Mouse (Mus musculus) v-Abl transformed pro-B cells (cell line): ENCODE results near the gene Ccdc173.

Experiments used
- in situ Hi-C, 2 experiments: fragments of 400-800 bp; cut with MboI; formaldehyde crosslinking; loops; one replicate each; pipeline ENCODE4 v1.15.1; 2025; ENCODE audit not compliant: unreplicated experiment in 2 of 2

Ccdc173 gene

GRCm38 (mm10) chr2:69802911-69803312 is 13.5 kb upstream of the Ccdc173 start:
- in situ Hi-C loops, result no loop called here

GRCm38 (mm10) chr2:69790722-69791121 is 1.3 kb upstream of the Ccdc173 start:
- in situ Hi-C loops, result loop anchor here in 1 of 2 experiments (5.0 kb wide), 1 partner anchor 153 kb away; no protein-coding TSS in a partner anchor

- in situ Hi-C loops, result loop anchor here in 1 of 2 experiments (5.0 kb wide), 1 partner anchor 153 kb away; no protein-coding TSS in a partner anchor
Measured at GRCm38 (mm10) chr2:69790285-69790684, 910 bp upstream of the Ccdc173 start.

- in situ Hi-C loops, result no loop called here
Measured at GRCm38 (mm10) chr2:69788974-69789373, 401 bp downstream of the Ccdc173 start.

GRCm38 (mm10) chr2:69778836-69779177 is 10.6 kb downstream of the Ccdc173 start:
- in situ Hi-C loops, result loop anchor here in 1 of 2 experiments (10.0 kb wide), 1 partner anchor 144 kb away; no protein-coding TSS in a partner anchor

- in situ Hi-C loops, result loop anchor here in 1 of 2 experiments (10.0 kb wide), 1 partner anchor 143 kb away; no protein-coding TSS in a partner anchor
Measured at GRCm38 (mm10) chr2:69777985-69778835, 11.2 kb downstream of the Ccdc173 start.

GRCm38 (mm10) chr2:69773331-69773730 is 16.0 kb downstream of the Ccdc173 start:
- in situ Hi-C loops, result loop anchor here in 1 of 2 experiments (10.0 kb wide), 1 partner anchor 139 kb away; no protein-coding TSS in a partner anchor

- in situ Hi-C loops, result no loop called here
Measured at GRCm38 (mm10) chr2:69764716-69765115, 24.7 kb downstream of the Ccdc173 start.

GRCm38 (mm10) chr2:69763340-69763739 is 26.0 kb downstream of the Ccdc173 start:
- in situ Hi-C loops, result no loop called here

GRCm38 (mm10) chr2:69760980-69761379 is 28.4 kb downstream of the Ccdc173 start:
- in situ Hi-C loops, result no loop called here

GRCm38 (mm10) chr2:69745091-69745490 is 44.3 kb downstream of the Ccdc173 start:
- in situ Hi-C loops, result loop anchor here in 1 of 2 experiments (25.0 kb wide), 1 partner anchor 217 kb away; no protein-coding TSS in a partner anchor

- in situ Hi-C loops, result loop anchor here in 1 of 2 experiments (25.0 kb wide), 1 partner anchor 1489 kb away; the partner anchor contains the start of gene Dync1i2
Measured at GRCm38 (mm10) chr2:69723519-69723825, 65.9 kb downstream of the Ccdc173 start.

GRCm38 (mm10) chr2:69722650-69723518 is 66.5 kb downstream of the Ccdc173 start:
- in situ Hi-C loops, result loop anchor here in 1 of 2 experiments (25.0 kb wide), 1 partner anchor 1489 kb away; the partner anchor contains the start of gene Dync1i2

- in situ Hi-C loops, result loop anchor here in 1 of 2 experiments (25.0 kb wide), 1 partner anchor 1490 kb away; the partner anchor contains the start of gene Dync1i2
Measured at GRCm38 (mm10) chr2:69722273-69722649, 67.1 kb downstream of the Ccdc173 start, which contains the start of gene Ppig. Gene Ppig (plus strand): TSS chr2:69722545.

GRCm38 (mm10) chr2:69719121-69719520 is 70.3 kb downstream of the Ccdc173 start:
- in situ Hi-C loops, result loop anchor here (10.0 to 25.0 kb wide), 2 partner anchors 166 to 1493 kb away; partner anchors contain the start of genes Dync1i2 (in 1 of the 2) and Mettl5 (in 1 of the 2)

GRCm38 (mm10) chr2:69716483-69716882 is 72.9 kb downstream of the Ccdc173 start:
- in situ Hi-C loops, result loop anchor here (10.0 to 25.0 kb wide), 2 partner anchors 168 to 1496 kb away; partner anchors contain the start of genes Dync1i2 (in 1 of the 2) and Mettl5 (in 1 of the 2)

GRCm38 (mm10) chr2:69714126-69714525 is 75.2 kb downstream of the Ccdc173 start:
- in situ Hi-C loops, result loop anchor here (10.0 to 25.0 kb wide), 2 partner anchors 171 to 1498 kb away; partner anchors contain the start of genes Dync1i2 (in 1 of the 2) and Mettl5 (in 1 of the 2)

- in situ Hi-C loops, result loop anchor here (10.0 to 25.0 kb wide), 2 partner anchors 171 to 1499 kb away; partner anchors contain the start of genes Dync1i2 (in 1 of the 2) and Mettl5 (in 1 of the 2)
Measured at GRCm38 (mm10) chr2:69713626-69714014, 75.8 kb downstream of the Ccdc173 start.

GRCm38 (mm10) chr2:69712981-69713625 is 76.3 kb downstream of the Ccdc173 start, which contains the start of gene Fastkd1:
Gene Fastkd1 (minus strand): TSS chr2:69713516.
- in situ Hi-C loops, result loop anchor here (10.0 to 25.0 kb wide), 2 partner anchors 172 to 1499 kb away; partner anchors contain the start of genes Dync1i2 (in 1 of the 2) and Mettl5 (in 1 of the 2)
